Mouse (Mus musculus): Measurements from ENCODE around the gene Ak1. TPM values are rescaled to one million over a fixed set of nuclear protein-coding genes. Genes with fewer than 3 reads are reported as not detected.

The Ak1 gene
- polyA plus RNA-seq, 1 experiment from 2014 or later = 10.5 TPM

- peak; percentile 31; the same call in 1 of the 2 replicates for ATAC-seq
- no peak overlapping the region for H3K4me3 ChIP-seq (ENCODE audit: low read depth, low read length)
- peaks cover 7% of the 10 kb centered on the region; the same call in 1 of the 2 replicates for H3K27me3 ChIP-seq (replicated peaks; ENCODE audit: control insufficient read depth, insufficient read depth, low read length)
- H3K9me3 ChIP-seq (ENCODE audit: control insufficient read depth) = no peaks in the 10 kb centered on the region
- no peak overlapping the region for H3K27ac ChIP-seq (ENCODE audit: low read depth, low read length)
- 66% methylated on average over 26 of the region's 26 CpGs for WGBS
- TF ChIP-seq CTCF (IDR thresholded peaks at IDR 0.05; ENCODE audit: low read depth) = no peak
- no peak overlapping the region for H3K9ac ChIP-seq (ENCODE audit: low read depth, low read length)
- no peak overlapping the region for H3K4me2 ChIP-seq (replicated peaks; ENCODE audit: low read depth)
- no peaks in the 10 kb centered on the region for H3K36me3 ChIP-seq (ENCODE audit: control insufficient read depth, insufficient read depth)
- H3K4me1 ChIP-seq (replicated peaks; ENCODE audit: control insufficient read depth, insufficient read depth, low read length) = peaks cover 6% of the 10 kb centered on the region; the same call in 1 of the 2 replicates
Observed at GRCm38 (mm10) chr2:32612274-32612673, 9.3 kb upstream of the Ak1 start.

GRCm38 (mm10) chr2:32617109-32617508 lies 4.4 kb upstream of the Ak1 start:
- no peak for TF ChIP-seq CTCF (IDR thresholded peaks at IDR 0.05; ENCODE audit: low read depth)
- Histone ChIP-seq H3K27ac (ENCODE audit: low read depth, low read length) (no peak overlapping the region), H3K4me1 (replicated peaks; ENCODE audit: control insufficient read depth, insufficient read depth, low read length) (0 out of 2 replicates have a peak, but pooled peaks cover 8% of the 10 kb centered on the region), H3K36me3 (ENCODE audit: control insufficient read depth, insufficient read depth) (peaks cover 6% of the 10 kb centered on the region; the same call in 1 of the 2 replicates), H3K9ac (ENCODE audit: low read depth, low read length) (no peak overlapping the region), H3K4me2 (replicated peaks; ENCODE audit: low read depth) (no peak overlapping the region), H3K9me3 (ENCODE audit: control insufficient read depth) (no peaks in the 10 kb centered on the region), H3K27me3 (replicated peaks; ENCODE audit: control insufficient read depth, insufficient read depth, low read length) (no peaks in the 10 kb centered on the region), H3K4me3 (ENCODE audit: low read depth, low read length) (no peak overlapping the region)
- no peak for ATAC-seq
- 97% methylated on average over 1 of the region's 1 CpGs for WGBS

- 97% methylated on average over 4 of the region's 4 CpGs for WGBS
- Histone ChIP-seq H3K36me3 (ENCODE audit: control insufficient read depth, insufficient read depth) (peaks cover 6% of the 10 kb centered on the region; the same call in 1 of the 2 replicates), H3K9ac (ENCODE audit: low read depth, low read length) (no peak overlapping the region), H3K27ac (ENCODE audit: low read depth, low read length) (no peak overlapping the region), H3K27me3 (replicated peaks; ENCODE audit: control insufficient read depth, insufficient read depth, low read length) (no peaks in the 10 kb centered on the region), H3K9me3 (ENCODE audit: control insufficient read depth) (no peaks in the 10 kb centered on the region), H3K4me3 (ENCODE audit: low read depth, low read length) (no peak overlapping the region), H3K4me1 (replicated peaks; ENCODE audit: control insufficient read depth, insufficient read depth, low read length) (0 out of 2 replicates have a peak, but pooled peaks cover 8% of the 10 kb centered on the region), H3K4me2 (replicated peaks; ENCODE audit: low read depth) (no peak overlapping the region)
- TF ChIP-seq CTCF (IDR thresholded peaks at IDR 0.05; ENCODE audit: low read depth) = peak; percentile 58
- no peak for ATAC-seq
Observed at GRCm38 (mm10) chr2:32617601-32618000, 4.0 kb upstream of the Ak1 start.

- Histone ChIP-seq H3K27me3 (replicated peaks; ENCODE audit: control insufficient read depth, insufficient read depth, low read length) (no peaks in the 10 kb centered on the region), H3K4me3 (ENCODE audit: low read depth, low read length) (no peak overlapping the region), H3K36me3 (ENCODE audit: control insufficient read depth, insufficient read depth) (peaks cover 6% of the 10 kb centered on the region; the same call in 1 of the 2 replicates), H3K9me3 (ENCODE audit: control insufficient read depth) (no peaks in the 10 kb centered on the region), H3K4me2 (replicated peaks; ENCODE audit: low read depth) (no peak overlapping the region), H3K9ac (ENCODE audit: low read depth, low read length) (no peak overlapping the region), H3K27ac (ENCODE audit: low read depth, low read length) (no peak overlapping the region), H3K4me1 (replicated peaks; ENCODE audit: control insufficient read depth, insufficient read depth, low read length) (0 out of 2 replicates have a peak, but pooled peaks cover 8% of the 10 kb centered on the region)
- no peak for ATAC-seq
- WGBS = 84% methylated on average over 9 of the region's 9 CpGs
- no peak for TF ChIP-seq CTCF (IDR thresholded peaks at IDR 0.05; ENCODE audit: low read depth)
Observed at GRCm38 (mm10) chr2:32618051-32618450, 3.5 kb upstream of the Ak1 start.

GRCm38 (mm10) chr2:32620682-32621516 lies 659 bp upstream of the Ak1 start:
- Histone ChIP-seq H3K9ac (ENCODE audit: low read depth, low read length) (no peak overlapping the region), H3K4me2 (replicated peaks; ENCODE audit: low read depth) (0 out of 2 replicates have a peak overlapping the region, but pooled peaks have one; percentile 9), H3K36me3 (ENCODE audit: control insufficient read depth, insufficient read depth) (peaks cover 6% of the 10 kb centered on the region; the same call in 1 of the 2 replicates), H3K27me3 (replicated peaks; ENCODE audit: control insufficient read depth, insufficient read depth, low read length) (no peaks in the 10 kb centered on the region), H3K27ac (ENCODE audit: low read depth, low read length) (peak overlapping the region; percentile 62; the same call in 1 of the 2 replicates), H3K4me3 (ENCODE audit: low read depth, low read length) (no peak overlapping the region), H3K4me1 (replicated peaks; ENCODE audit: control insufficient read depth, insufficient read depth, low read length) (peaks cover 14% of the 10 kb centered on the region; the same call in 1 of the 2 replicates), H3K9me3 (ENCODE audit: control insufficient read depth) (no peaks in the 10 kb centered on the region)
- peak; percentile 72 for ATAC-seq
- TF ChIP-seq CTCF (IDR thresholded peaks at IDR 0.05; ENCODE audit: low read depth) = no peak
- WGBS = 24% methylated on average over 4 of the region's 4 CpGs

- TF ChIP-seq CTCF (IDR thresholded peaks at IDR 0.05; ENCODE audit: low read depth) = no peak
- Histone ChIP-seq H3K9ac (ENCODE audit: low read depth, low read length) (no peak overlapping the region), H3K27ac (ENCODE audit: low read depth, low read length) (no peak overlapping the region), H3K4me1 (replicated peaks; ENCODE audit: control insufficient read depth, insufficient read depth, low read length) (peaks cover 18% of the 10 kb centered on the region; the same call in 1 of the 2 replicates), H3K4me3 (ENCODE audit: low read depth, low read length) (no peak overlapping the region), H3K4me2 (replicated peaks; ENCODE audit: low read depth) (no peak overlapping the region), H3K36me3 (ENCODE audit: control insufficient read depth, insufficient read depth) (no peaks in the 10 kb centered on the region), H3K27me3 (replicated peaks; ENCODE audit: control insufficient read depth, insufficient read depth, low read length) (no peaks in the 10 kb centered on the region), H3K9me3 (ENCODE audit: control insufficient read depth) (no peaks in the 10 kb centered on the region)
- ATAC-seq = no peak
- WGBS = 72% methylated on average over 5 of the region's 5 CpGs
Observed at GRCm38 (mm10) chr2:32624111-32624748, 2.7 kb downstream of the Ak1 start.

Measured in intestine, postnatal 0 days (tissue).